Mouse (Mus musculus): ENCODE data around the gene Tal1. TPM values are rescaled to one million over a fixed set of nuclear protein-coding genes. Genes with fewer than 3 reads are reported as not detected.

Gene Tal1
- polyA plus RNA-seq, 1 experiment from 2014 or later: 1.9 TPM

- 0 out of 2 replicates have a peak, but pooled peaks have one; percentile 10 for ATAC-seq
- TF ChIP-seq CTCF (IDR thresholded peaks at IDR 0.05) (peak; percentile 80), EP300 (IDR thresholded peaks at IDR 0.05) (no peak)
Measured at GRCm38 (mm10) chr4:115047750-115048149, 8.5 kb upstream of the Tal1 start.

GRCm38 (mm10) chr4:115048190-115048589 lies 8.0 kb upstream of the Tal1 start:
- no peak for DNase-seq (ENCODE audit: low spot score)
- Histone ChIP-seq H3K36me3 (ENCODE audit: insufficient read depth, low read length) (no peaks in the 10 kb centered on the region), H3K27me3 (replicated peaks; ENCODE audit: insufficient read depth, low read length) (peaks cover 14% of the 10 kb centered on the region; the same call in 1 of the 2 replicates), H3K4me3 (ENCODE audit: low read depth, low read length) (no peak overlapping the region), H3K9ac (replicated peaks; ENCODE audit: low read depth) (no peak overlapping the region), H3K9me3 (ENCODE audit: low read length) (no peaks in the 10 kb centered on the region), H3K4me1 (ENCODE audit: insufficient read depth, low read depth, low read length) (no peaks in the 10 kb centered on the region; the same call in 1 of the 2 replicates), H3K4me2 (replicated peaks; ENCODE audit: low read depth, low read length) (no peak overlapping the region), H3K27ac (ENCODE audit: low read length) (no peak overlapping the region)
- no peak for TF ChIP-seq EP300 (IDR thresholded peaks at IDR 0.05)
- TF ChIP-seq CTCF (IDR thresholded peaks at IDR 0.05): no peak
- 56% methylated on average over 8 of the region's 8 CpGs for WGBS
- ATAC-seq: no peak

More at GRCm38 (mm10) chr4:115047750-115048149, 8.5 kb upstream of the Tal1 start:
- H3K27ac ChIP-seq (ENCODE audit: low read length): no peak overlapping the region
- peak; percentile 61 for DNase-seq (ENCODE audit: low spot score)
- H3K4me2 ChIP-seq (replicated peaks; ENCODE audit: low read depth, low read length): no peak overlapping the region
- H3K9me3 ChIP-seq (ENCODE audit: low read length): no peaks in the 10 kb centered on the region
- no peaks in the 10 kb centered on the region for H3K36me3 ChIP-seq (ENCODE audit: insufficient read depth, low read length)
- 2% methylated on average over 5 of the region's 5 CpGs for WGBS
- H3K27me3 ChIP-seq (replicated peaks; ENCODE audit: insufficient read depth, low read length): peaks cover 9% of the 10 kb centered on the region; the same call in 1 of the 2 replicates
- H3K9ac ChIP-seq (replicated peaks; ENCODE audit: low read depth): no peak overlapping the region
- no peaks in the 10 kb centered on the region; the same call in 1 of the 2 replicates for H3K4me1 ChIP-seq (ENCODE audit: insufficient read depth, low read depth, low read length)
- H3K4me3 ChIP-seq (ENCODE audit: low read depth, low read length): no peak overlapping the region

DNA sequence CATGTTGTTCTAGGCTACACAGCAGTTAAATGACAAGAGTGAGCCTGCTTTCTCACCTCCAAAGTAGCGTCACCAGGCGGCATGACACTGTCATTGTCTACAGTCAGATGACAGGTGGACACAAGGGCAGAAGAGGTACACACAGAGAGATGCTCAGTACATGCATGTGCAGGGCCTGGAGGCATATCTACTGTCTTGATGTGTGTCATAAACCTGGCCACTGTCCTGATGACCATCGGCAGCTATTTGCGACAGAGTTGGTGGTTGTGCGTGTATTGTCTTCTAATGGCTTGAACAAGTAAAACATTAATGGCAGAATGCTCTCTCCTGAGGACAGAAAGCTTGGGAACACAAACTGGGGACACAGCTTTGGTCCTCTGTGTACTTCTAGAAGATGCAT lies 5.0 kb upstream of the Tal1 start:
- Histone ChIP-seq H3K27ac (ENCODE audit: low read length) (no peak overlapping the region), H3K4me2 (replicated peaks; ENCODE audit: low read depth, low read length) (no peak overlapping the region), H3K4me3 (ENCODE audit: low read depth, low read length) (no peak overlapping the region), H3K9me3 (ENCODE audit: low read length) (no peaks in the 10 kb centered on the region), H3K4me1 (ENCODE audit: insufficient read depth, low read depth, low read length) (no peaks in the 10 kb centered on the region; the same call in 1 of the 2 replicates), H3K9ac (replicated peaks; ENCODE audit: low read depth) (no peak overlapping the region), H3K36me3 (ENCODE audit: insufficient read depth, low read length) (no peaks in the 10 kb centered on the region), H3K27me3 (replicated peaks; ENCODE audit: insufficient read depth, low read length) (peaks cover 17% of the 10 kb centered on the region; the same call in 1 of the 2 replicates)
- no peak for DNase-seq (ENCODE audit: low spot score)
- WGBS: 72% methylated on average over 5 of the region's 5 CpGs
- no peak for ATAC-seq
- no peak for TF ChIP-seq CTCF (IDR thresholded peaks at IDR 0.05)
- TF ChIP-seq EP300 (IDR thresholded peaks at IDR 0.05): no peak

DNA sequence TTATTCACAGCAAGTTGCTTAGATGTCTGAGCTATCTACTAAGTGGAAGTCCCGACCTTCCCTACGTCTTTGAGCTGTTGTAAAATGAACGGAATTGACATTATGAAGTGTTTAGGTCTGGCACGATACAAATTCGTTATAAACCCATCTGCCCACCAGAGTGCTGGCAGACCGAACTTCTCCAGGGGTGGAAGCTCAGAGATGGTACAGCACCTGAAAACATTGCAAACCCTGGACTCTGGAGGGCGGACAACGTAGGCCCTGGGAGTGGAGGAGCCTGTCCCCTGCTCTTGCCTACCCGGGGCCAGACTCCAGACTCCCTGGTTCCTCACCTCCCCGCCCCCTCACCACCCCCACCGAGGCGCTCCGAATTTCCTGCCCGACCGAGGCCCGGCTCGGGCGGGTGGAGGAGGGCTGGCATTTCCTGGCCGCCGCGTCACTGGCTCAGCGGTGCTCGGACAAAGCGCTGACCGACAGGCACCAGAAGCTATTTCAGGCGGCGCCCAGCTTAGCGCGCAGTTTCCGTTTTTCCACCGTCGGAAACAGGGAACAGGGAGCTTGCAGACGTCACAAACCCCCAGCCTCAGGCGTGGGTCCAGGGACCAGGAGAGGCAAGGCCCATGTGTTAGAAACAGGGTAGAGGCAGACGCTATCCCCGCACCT lies 3.8 kb upstream of the Tal1 start:
- peak overlapping the region; percentile 46 for H3K4me2 ChIP-seq (replicated peaks; ENCODE audit: low read depth, low read length)
- H3K4me1 ChIP-seq (ENCODE audit: insufficient read depth, low read depth, low read length): no peaks in the 10 kb centered on the region; the same call in 1 of the 2 replicates
- TF ChIP-seq EP300 (IDR thresholded peaks at IDR 0.05) (peak; percentile 81; the same call in 1 of the 2 replicates), CTCF (IDR thresholded peaks at IDR 0.05) (no peak)
- ATAC-seq (peak; percentile 86), DNase-seq (ENCODE audit: low spot score) (peak; percentile 87)
- WGBS: 3% methylated on average over 35 of the region's 36 CpGs
- peak overlapping the region; percentile 4; the same call in 1 of the 2 replicates for H3K4me3 ChIP-seq (ENCODE audit: low read depth, low read length)
- peak overlapping the region; percentile 52 for H3K27ac ChIP-seq (ENCODE audit: low read length)
- H3K9me3 ChIP-seq (ENCODE audit: low read length): no peaks in the 10 kb centered on the region
- H3K9ac ChIP-seq (replicated peaks; ENCODE audit: low read depth): no peak overlapping the region
- peaks cover 27% of the 10 kb centered on the region for H3K27me3 ChIP-seq (replicated peaks; ENCODE audit: insufficient read depth, low read length)
- H3K36me3 ChIP-seq (ENCODE audit: insufficient read depth, low read length): no peaks in the 10 kb centered on the region

GRCm38 (mm10) chr4:115055044-115055443 lies 1.2 kb upstream of the Tal1 start:
- no peak for TF ChIP-seq EP300 (IDR thresholded peaks at IDR 0.05)
- TF ChIP-seq CTCF (IDR thresholded peaks at IDR 0.05): no peak
- Histone ChIP-seq H3K36me3 (ENCODE audit: insufficient read depth, low read length) (no peaks in the 10 kb centered on the region), H3K9ac (replicated peaks; ENCODE audit: low read depth) (no peak overlapping the region), H3K4me1 (ENCODE audit: insufficient read depth, low read depth, low read length) (no peaks in the 10 kb centered on the region; the same call in 1 of the 2 replicates), H3K4me3 (ENCODE audit: low read depth, low read length) (no peak overlapping the region), H3K4me2 (replicated peaks; ENCODE audit: low read depth, low read length) (no peak overlapping the region), H3K27me3 (replicated peaks; ENCODE audit: insufficient read depth, low read length) (peaks cover 35% of the 10 kb centered on the region), H3K27ac (ENCODE audit: low read length) (no peak overlapping the region), H3K9me3 (ENCODE audit: low read length) (no peaks in the 10 kb centered on the region)
- no peak for DNase-seq (ENCODE audit: low spot score)
- ATAC-seq: no peak
- 27% methylated on average over 2 of the region's 2 CpGs for WGBS

DNA sequence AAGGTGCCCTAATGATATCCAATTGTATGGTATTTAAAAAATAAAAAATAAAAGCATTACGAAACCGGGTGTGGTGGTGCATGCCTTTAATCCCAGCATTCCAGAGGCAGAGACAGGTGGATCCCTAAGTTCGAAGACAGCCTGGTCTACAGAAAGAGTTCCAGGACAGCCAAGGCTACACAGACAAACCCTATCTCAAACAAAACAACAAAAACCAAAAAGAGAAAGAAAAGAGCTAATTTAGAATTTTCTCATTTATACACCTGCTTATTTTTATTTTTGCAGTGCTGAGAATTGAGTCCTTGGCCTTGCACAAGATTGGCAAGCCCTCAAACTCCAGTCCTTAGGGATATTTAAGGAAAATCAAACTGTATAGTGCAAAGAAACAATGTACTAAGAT lies 535 bp upstream of the Tal1 start:
- TF ChIP-seq EP300 (IDR thresholded peaks at IDR 0.05): no peak
- no peak for TF ChIP-seq CTCF (IDR thresholded peaks at IDR 0.05)
- Histone ChIP-seq H3K4me2 (replicated peaks; ENCODE audit: low read depth, low read length) (peak overlapping the region; percentile 77), H3K4me1 (ENCODE audit: insufficient read depth, low read depth, low read length) (no peaks in the 10 kb centered on the region; the same call in 1 of the 2 replicates), H3K27me3 (replicated peaks; ENCODE audit: insufficient read depth, low read length) (peaks cover 35% of the 10 kb centered on the region), H3K36me3 (ENCODE audit: insufficient read depth, low read length) (no peaks in the 10 kb centered on the region), H3K4me3 (ENCODE audit: low read depth, low read length) (peak overlapping the region; percentile 58; the same call in 1 of the 2 replicates), H3K27ac (ENCODE audit: low read length) (peak overlapping the region; percentile 89), H3K9me3 (ENCODE audit: low read length) (no peaks in the 10 kb centered on the region), H3K9ac (replicated peaks; ENCODE audit: low read depth) (peak overlapping the region; percentile 59; the same call in 1 of the 2 replicates)
- no peak for ATAC-seq
- 33% methylated on average over 3 of the region's 3 CpGs for WGBS
- DNase-seq (ENCODE audit: low spot score): no peak
